Mouse (Mus musculus) MEL-GATA-1-ER (cell line): ENCODE measurements around the gene Dnajc5.

Experiments used
- DNase-seq: peaks from one replicate; pipeline ENCODE4 v3.0.0-alpha.2; 2012; ENCODE audit warnings: low read depth; ENCODE audit errors: extremely low read depth

Gene Dnajc5

GRCm38 (mm10) chr2:181589011-181589731 lies 68.9 kb downstream of the Dnajc5 start:
- DNase-seq, result no peak

GRCm38 (mm10) chr2:181589732-181590105 lies 69.4 kb downstream of the Dnajc5 start:
- no peak for DNase-seq

- no peak for DNase-seq
Observed at GRCm38 (mm10) chr2:181590471-181590870, 70.2 kb downstream of the Dnajc5 start.

GRCm38 (mm10) chr2:181591528-181592085 lies 71.3 kb downstream of the Dnajc5 start, which contains the start of gene Prpf6:
Gene Prpf6 (plus strand): TSS chr2:181591868.
- no peak for DNase-seq

- no peak for DNase-seq
Observed at GRCm38 (mm10) chr2:181592231-181593041, 72.2 kb downstream of the Dnajc5 start, which contains the start of gene Zfp512b. Gene Zfp512b (minus strand): TSS chr2:181592803.

- DNase-seq, result peak; percentile 69
Observed at GRCm38 (mm10) chr2:181593042-181593421, 72.7 kb downstream of the Dnajc5 start.

- no peak for DNase-seq
Observed at GRCm38 (mm10) chr2:181593937-181594336, 73.7 kb downstream of the Dnajc5 start.

- no peak for DNase-seq
Observed at GRCm38 (mm10) chr2:181594946-181595696, 74.8 kb downstream of the Dnajc5 start.

- no peak for DNase-seq
Observed at GRCm38 (mm10) chr2:181596221-181596960, 76.1 kb downstream of the Dnajc5 start.

GRCm38 (mm10) chr2:181597378-181598061 lies 77.2 kb downstream of the Dnajc5 start:
- DNase-seq, result no peak

GRCm38 (mm10) chr2:181598454-181599351 lies 78.4 kb downstream of the Dnajc5 start, which contains the start of gene Samd10:
Gene Samd10 (minus strand): TSS chr2:181599212.
- no peak for DNase-seq

- DNase-seq, result no peak
Observed at GRCm38 (mm10) chr2:181600226-181600758, 80.0 kb downstream of the Dnajc5 start.

GRCm38 (mm10) chr2:181600828-181601750 lies 80.8 kb downstream of the Dnajc5 start:
- DNase-seq, result peak; percentile 91

- no peak for DNase-seq
Observed at GRCm38 (mm10) chr2:181601751-181602145, 81.5 kb downstream of the Dnajc5 start.

GRCm38 (mm10) chr2:181602367-181602766 lies 82.1 kb downstream of the Dnajc5 start:
- DNase-seq, result no peak
